ENCODE assay signal across 8 mouse cellular contexts in the genomic region with DNA sequence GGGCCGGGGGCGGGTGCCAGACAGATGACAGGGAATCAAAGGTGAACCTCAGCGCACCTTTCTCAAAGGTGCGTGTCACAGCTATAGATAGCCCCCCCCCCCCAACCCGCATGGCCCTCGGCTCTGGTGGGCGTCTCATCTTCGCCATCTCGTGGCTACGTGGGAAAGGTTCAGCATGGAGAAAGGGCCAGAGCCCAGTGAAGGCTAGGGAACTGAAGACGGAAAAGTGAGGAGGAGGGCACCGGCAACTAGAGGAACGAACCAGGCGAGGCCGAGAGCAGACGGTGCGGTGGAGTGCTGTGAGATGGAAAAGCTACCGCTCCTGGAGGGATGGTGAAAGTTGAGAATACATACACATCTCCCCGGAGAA. TPM values are rescaled to one million over a fixed set of nuclear protein-coding genes. Genes with fewer than 3 reads are reported as not detected.
DNase-seq lines count a peak whose midpoint lies in the region; ATAC-seq and TF ChIP-seq lines count a peak whose summit lies in the region.

No protein-coding gene starts in this region.

- WGBS in forebrain, embryonic 16.5 days: under 1% methylated on average over 19 of the region's 19 CpGs
- under 1% methylated on average over 19 of the region's 19 CpGs for WGBS in intestine, embryonic 16.5 days
- under 1% methylated on average over 19 of the region's 19 CpGs for WGBS in lung, embryonic 15.5 days

- H3K27ac ChIP-seq in gastrocnemius, adult 2 months: peak overlapping the region; percentile 94
- 0 out of 2 replicates have a peak overlapping the region, but pooled peaks have one; percentile 43 for H3K27ac ChIP-seq in forebrain, embryonic 16.5 days (ENCODE audit: low read length)
- H3K27ac ChIP-seq in intestine, embryonic 16.5 days (ENCODE audit: low read length): peak overlapping the region; percentile 65
- H3K27ac ChIP-seq in lung, embryonic 15.5 days: peak overlapping the region; percentile 96

- H3K4me2 ChIP-seq in forebrain, embryonic 16.5 days (ENCODE audit: low read length): peak overlapping the region; percentile 90
- H3K4me2 ChIP-seq in intestine, embryonic 16.5 days (ENCODE audit: low read depth, low read length): peak overlapping the region; percentile 97
- peak overlapping the region; percentile 91 for H3K4me2 ChIP-seq in lung, embryonic 15.5 days

- H3K9ac ChIP-seq in forebrain, embryonic 16.5 days (replicated peaks; ENCODE audit: low read depth, low read length): no peak overlapping the region
- H3K9ac ChIP-seq in intestine, embryonic 16.5 days (ENCODE audit: low read depth, low read length): peak overlapping the region; percentile 53
- peak overlapping the region; percentile 46 for H3K9ac ChIP-seq in lung, embryonic 15.5 days

- peak; percentile 69 for TF ChIP-seq CTCF in gastrocnemius, adult 2 months (IDR thresholded peaks at IDR 0.05)

- peaks cover 10% of the 10 kb centered on the region for H3K27me3 ChIP-seq in forebrain, embryonic 16.5 days (replicated peaks; ENCODE audit: control insufficient read depth, insufficient read depth, low read length)
- H3K27me3 ChIP-seq in intestine, embryonic 16.5 days (replicated peaks; ENCODE audit: control insufficient read depth, insufficient read depth, low read length): peaks cover 6% of the 10 kb centered on the region; the same call in 1 of the 2 replicates
- peaks cover 21% of the 10 kb centered on the region for H3K27me3 ChIP-seq in lung, embryonic 15.5 days
- 0 out of 2 replicates have a peak, but pooled peaks cover 3% of the 10 kb centered on the region for H3K27me3 ChIP-seq in splenic B cell, adult 2 months (ENCODE audit: control insufficient read depth, insufficient read depth, low read length, poor library complexity, severe bottlenecking)

- intact Hi-C loops in gastrocnemius, adult 2 months (cut with DNase I): loop anchor here (1.0 to 10.0 kb wide), 4 partner anchors 18 to 575 kb away; partner anchors contain the start of genes 9130213A22Rik, Gabarap, Hes7 and Phf23
- intact Hi-C loops in gastrocnemius, postnatal 36 days (cut with DNase I): loop anchor here (10.0 kb wide), 2 partner anchors 325 to 575 kb away; partner anchors contain the start of genes Gabarap, Per1 and Phf23

- no peaks in the 10 kb centered on the region for H3K9me3 ChIP-seq in forebrain, embryonic 16.5 days (ENCODE audit: control insufficient read depth, low read length)
- H3K9me3 ChIP-seq in intestine, embryonic 16.5 days (ENCODE audit: control insufficient read depth, low read length): no peaks in the 10 kb centered on the region
- H3K9me3 ChIP-seq in lung, embryonic 15.5 days: no peaks in the 10 kb centered on the region

- DNase-seq in gastrocnemius, adult 2 months: peak; percentile 64
- DNase-seq in gastrocnemius, postnatal 36 days: no peak
- DNase-seq in adipocyte (ENCODE audit: low spot score): peak; percentile 67
- peak; percentile 63 for DNase-seq in splenic B cell, adult 2 months (ENCODE audit: low read depth, low spot score)
- no peak for DNase-seq in spleen, postnatal 36 days (ENCODE audit: low spot score in 2 of 2)

- H3K36me3 ChIP-seq in forebrain, embryonic 16.5 days (ENCODE audit: control insufficient read depth, insufficient read depth): no peaks in the 10 kb centered on the region
- no peaks in the 10 kb centered on the region for H3K36me3 ChIP-seq in intestine, embryonic 16.5 days (ENCODE audit: control insufficient read depth, insufficient read depth, low read length)
- H3K36me3 ChIP-seq in lung, embryonic 15.5 days: no peaks in the 10 kb centered on the region
- H3K36me3 ChIP-seq in splenic B cell, adult 2 months (ENCODE audit: control insufficient read depth, insufficient read depth, low read length, poor library complexity, severe bottlenecking): no peaks in the 10 kb centered on the region

- no peak for ATAC-seq in forebrain, embryonic 16.5 days
- no peak for ATAC-seq in intestine, embryonic 16.5 days
- ATAC-seq in lung, embryonic 15.5 days (ENCODE audit: borderline replicate concordance, extremely low read depth, low FRiP score, low TSS enrichment): no peak

- peak overlapping the region; percentile 86 for H3K4me3 ChIP-seq in gastrocnemius, adult 2 months
- H3K4me3 ChIP-seq in forebrain, embryonic 16.5 days (replicated peaks; ENCODE audit: low read length): peak overlapping the region; percentile 75
- H3K4me3 ChIP-seq in intestine, embryonic 16.5 days (ENCODE audit: low read length): peak overlapping the region; percentile 65
- H3K4me3 ChIP-seq in lung, embryonic 15.5 days: peak overlapping the region; percentile 62

- peaks cover 40% of the 10 kb centered on the region for H3K4me1 ChIP-seq in forebrain, embryonic 16.5 days (replicated peaks; ENCODE audit: control insufficient read depth, insufficient read depth, low read length)
- H3K4me1 ChIP-seq in intestine, embryonic 16.5 days (ENCODE audit: control insufficient read depth, insufficient read depth, low read length): peaks cover 31% of the 10 kb centered on the region
- H3K4me1 ChIP-seq in lung, embryonic 15.5 days: peaks cover 45% of the 10 kb centered on the region

RNA-seq across cellular contexts. Expression of gene Kdm6b, which starts 6.0 kb away (rescaled TPM):
- total RNA-seq in gastrocnemius, adult 2 months (2021): 10 to 100 TPM; 23.9 to 24.5 TPM
- total RNA-seq in gastrocnemius, postnatal 36 days (2021): 10 to 100 TPM; 23.0 to 27.2 TPM
- polyA plus RNA-seq in forebrain, embryonic 16.5 days (2015; fragmentation: Nextera tagmentation; extraction: Ambion mirVana): 48.4 and 52.8 TPM in 2 replicates
- 17.6 and 18.8 TPM in 2 replicates for polyA plus RNA-seq in intestine, embryonic 16.5 days (2015; fragmentation: Nextera tagmentation; extraction: Ambion mirVana)
- polyA plus RNA-seq in lung, embryonic 15.5 days (2015; fragmentation: Nextera tagmentation; extraction: Ambion mirVana): 22.7 and 23.4 TPM in 2 replicates

RNA-seq across cellular contexts. Expression of gene Tmem88, which starts 21.4 kb away (rescaled TPM):
- total RNA-seq in gastrocnemius, adult 2 months (2021): 1 to 10 TPM; 6.5 to 7.4 TPM
- total RNA-seq in gastrocnemius, postnatal 36 days (2021): 1 to 10 TPM; 6.3 to 7.9 TPM
- polyA plus RNA-seq in forebrain, embryonic 16.5 days (2015; fragmentation: Nextera tagmentation; extraction: Ambion mirVana): 5.9 and 6.2 TPM in 2 replicates
- polyA plus RNA-seq in intestine, embryonic 16.5 days (2015; fragmentation: Nextera tagmentation; extraction: Ambion mirVana): 30.8 and 31.0 TPM in 2 replicates
- polyA plus RNA-seq in lung, embryonic 15.5 days (2015; fragmentation: Nextera tagmentation; extraction: Ambion mirVana): 46.7 and 49.8 TPM in 2 replicates

RNA-seq across cellular contexts. Expression of gene Cyb5d1, which starts 24.0 kb away (rescaled TPM):
- total RNA-seq in gastrocnemius, adult 2 months (2021): 10 to 100 TPM; 34.9 to 36.0 TPM
- total RNA-seq in gastrocnemius, postnatal 36 days (2021): 10 to 100 TPM; 24.6 to 26.2 TPM
- 42.5 and 44.2 TPM in 2 replicates for polyA plus RNA-seq in forebrain, embryonic 16.5 days (2015; fragmentation: Nextera tagmentation; extraction: Ambion mirVana)
- polyA plus RNA-seq in intestine, embryonic 16.5 days (2015; fragmentation: Nextera tagmentation; extraction: Ambion mirVana): 22.6 and 24.0 TPM in 2 replicates
- 28.4 and 31.5 TPM in 2 replicates for polyA plus RNA-seq in lung, embryonic 15.5 days (2015; fragmentation: Nextera tagmentation; extraction: Ambion mirVana)

RNA-seq across cellular contexts. Expression of gene Naa38, which starts 24.1 kb away (rescaled TPM):
- total RNA-seq in gastrocnemius, adult 2 months (2021): 10 to 100 TPM; 62.4 to 86.0 TPM
- 10 to 100 TPM; 58.8 to 67.0 TPM for total RNA-seq in gastrocnemius, postnatal 36 days (2021)
- 79.2 and 86.1 TPM in 2 replicates for polyA plus RNA-seq in forebrain, embryonic 16.5 days (2015; fragmentation: Nextera tagmentation; extraction: Ambion mirVana)
- 168 and 170 TPM in 2 replicates for polyA plus RNA-seq in intestine, embryonic 16.5 days (2015; fragmentation: Nextera tagmentation; extraction: Ambion mirVana)
- polyA plus RNA-seq in lung, embryonic 15.5 days (2015; fragmentation: Nextera tagmentation; extraction: Ambion mirVana): 151 and 168 TPM in 2 replicates

RNA-seq across cellular contexts. Expression of gene Chd3, which starts 50.2 kb away (rescaled TPM):
- total RNA-seq in gastrocnemius, adult 2 months (2021): 1 to 10 TPM; 6.8 to 9.4 TPM
- total RNA-seq in gastrocnemius, postnatal 36 days (2021): 10 to 100 TPM in 1 of 2 experiments, 1 to 10 TPM in 1; 7.6 to 11.2 TPM
- 132 and 146 TPM in 2 replicates for polyA plus RNA-seq in forebrain, embryonic 16.5 days (2015; fragmentation: Nextera tagmentation; extraction: Ambion mirVana)
- polyA plus RNA-seq in intestine, embryonic 16.5 days (2015; fragmentation: Nextera tagmentation; extraction: Ambion mirVana): 33.4 and 35.5 TPM in 2 replicates
- polyA plus RNA-seq in lung, embryonic 15.5 days (2015; fragmentation: Nextera tagmentation; extraction: Ambion mirVana): 56.7 and 59.4 TPM in 2 replicates

Comparison
In these comparisons a context has a peak if more than half of its experiments do, and no peak if none do; other contexts are left out.
1. DNase-seq: peak in gastrocnemius, adult 2 months (single experiment), adipocyte (single experiment) and splenic B cell, adult 2 months (single experiment); none in gastrocnemius, postnatal 36 days (0 of 2) and spleen, postnatal 36 days (0 of 2).
2. H3K27ac ChIP-seq: peak in every context shown above with its lines; median percentile 96 in lung, embryonic 15.5 days; 94 in gastrocnemius, adult 2 months; 65 in intestine, embryonic 16.5 days; 43 in forebrain, embryonic 16.5 days.
3. Peak in every context shown above with its lines, with median percentiles within 50 percentile points of each other: H3K4me3 ChIP-seq and H3K4me2 ChIP-seq.